Mouse (Mus musculus) urinary bladder, postnatal 36 days (tissue): ENCODE results near the gene Snx21.

Experiments
- DNase-seq, 2 experiments: peaks; one replicate each; pipeline ENCODE4 v3.0.0; 2022; ENCODE audit warnings: low spot score in 2 of 2, mixed read lengths in 1 of 2

Gene Snx21

GRCm38 (mm10) chr2:164828437-164828836 is 42.8 kb downstream of the Snx21 start, which contains the start of gene Spata25:
TSS of gene Spata25 (minus strand) at chr2:164828537.
- no peak for DNase-seq

DNA sequence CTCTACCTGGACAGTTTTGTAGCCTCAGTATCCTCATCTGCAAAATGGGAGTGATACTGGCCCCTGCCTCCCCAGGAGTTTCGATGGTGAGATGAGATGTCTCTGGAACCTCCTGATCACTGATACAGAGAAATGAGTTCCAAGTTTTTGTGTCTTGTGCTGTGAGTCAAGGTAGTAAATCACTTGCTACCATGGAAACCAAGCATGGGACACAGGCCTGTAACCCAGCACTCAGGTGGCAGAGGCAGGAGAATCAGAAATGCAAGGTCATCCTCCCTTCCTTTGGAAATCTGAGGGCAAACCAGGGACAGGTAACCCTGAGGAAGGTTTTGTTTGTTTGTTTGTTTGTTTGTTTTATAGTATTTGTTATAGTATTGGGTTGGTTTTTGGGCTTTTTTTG is 43.5 kb downstream of the Snx21 start:
- no peak for DNase-seq

GRCm38 (mm10) chr2:164831029-164831428 is 45.4 kb downstream of the Snx21 start:
- DNase-seq = no peak

DNA sequence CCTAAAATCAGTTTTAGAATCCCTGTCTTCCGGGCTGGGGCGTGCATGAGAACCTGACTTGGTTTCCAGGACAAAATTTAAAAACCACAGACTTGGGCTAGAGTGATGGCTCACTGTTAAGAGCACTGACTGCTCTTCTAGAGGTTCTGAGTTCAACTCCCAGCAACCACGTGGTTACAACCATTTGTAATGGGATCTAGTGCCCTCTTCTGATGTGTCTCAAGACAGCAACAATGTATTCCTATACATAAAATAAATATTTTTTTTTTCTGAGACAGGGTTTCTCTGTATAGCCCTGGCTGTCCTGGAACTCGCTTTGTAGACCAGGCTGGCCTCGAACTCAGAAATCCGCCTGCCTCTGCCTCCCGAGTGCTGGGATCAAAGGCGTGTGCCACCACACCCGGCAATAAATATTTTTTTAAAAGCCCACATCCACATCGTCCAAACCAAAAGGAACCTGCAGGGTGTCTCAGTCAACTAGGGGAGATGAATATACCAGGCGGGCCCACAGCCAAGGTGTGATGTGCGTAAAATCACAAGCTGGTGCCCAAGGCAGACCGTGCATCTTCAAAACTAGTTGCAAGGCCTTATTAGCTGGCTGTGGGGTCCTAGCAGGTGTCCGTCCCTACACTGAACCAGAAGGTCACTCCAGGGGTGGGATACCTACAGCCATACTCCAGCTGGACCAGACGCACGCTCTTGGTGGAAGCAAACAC is 46.6 kb downstream of the Snx21 start:
- no peak for DNase-seq

- DNase-seq = peak; percentile 65 to 78
Observed at GRCm38 (mm10) chr2:164832748-164833301, 47.2 kb downstream of the Snx21 start, which contains the start of gene Ctsa. TSS of gene Ctsa (plus strand) at chr2:164832873.

DNA sequence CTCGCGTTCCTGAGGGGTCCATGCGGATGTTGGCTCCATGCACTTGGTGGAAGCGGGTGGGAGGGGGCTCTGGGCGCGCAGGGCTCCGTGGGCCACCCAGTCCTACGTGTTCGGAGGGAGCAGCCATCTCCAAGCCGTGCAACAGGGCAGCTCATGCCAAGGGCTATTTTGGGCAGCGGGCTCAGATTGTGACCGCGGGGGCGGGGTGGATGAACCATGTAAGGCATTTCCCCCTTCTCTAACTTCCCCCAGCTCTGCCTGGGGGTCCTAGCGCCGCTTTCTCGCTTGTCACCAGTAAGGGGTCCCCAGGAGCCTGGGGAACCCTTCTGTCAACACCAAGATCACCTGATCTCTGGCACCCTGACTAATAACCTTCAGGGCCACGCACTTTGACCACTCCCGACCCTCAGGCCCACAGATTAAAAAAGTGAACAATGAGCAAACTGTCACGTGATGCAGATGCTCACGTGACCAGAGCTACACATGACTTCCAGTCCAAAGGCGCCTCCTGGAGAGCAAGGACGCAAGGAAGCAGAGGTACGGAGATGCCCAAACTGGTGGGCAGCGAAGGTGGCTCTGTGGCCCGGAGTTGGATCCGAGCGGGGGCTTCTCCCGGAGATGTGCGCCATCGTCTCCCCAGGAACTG is 47.8 kb downstream of the Snx21 start, which contains the start of gene Neurl2:
Gene Neurl2 (minus strand): TSS at position 143 of the 646 bp plus-strand sequence.
- peak; percentile 89 to 90 for DNase-seq

DNA sequence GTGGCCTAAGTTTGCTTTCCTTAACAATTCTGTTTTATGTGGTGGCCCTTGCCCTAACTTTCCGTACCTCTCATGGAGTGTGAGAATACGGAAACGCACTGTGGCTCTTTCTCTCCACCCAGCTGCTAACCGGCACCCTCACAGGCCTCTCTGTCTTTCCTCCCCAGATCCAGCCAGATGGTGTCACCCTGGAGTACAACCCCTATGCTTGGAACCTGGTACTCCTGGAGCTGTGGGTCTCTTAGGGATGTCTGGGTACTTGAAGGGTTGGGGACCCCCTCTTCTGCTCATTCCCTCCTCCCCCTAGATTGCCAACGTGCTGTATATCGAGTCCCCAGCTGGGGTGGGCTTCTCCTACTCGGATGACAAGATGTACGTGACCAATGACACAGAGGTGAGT is 48.9 kb downstream of the Snx21 start:
- peak in 1 of 2 experiments; percentile 11 for DNase-seq

GRCm38 (mm10) chr2:164835164-164835563 is 49.5 kb downstream of the Snx21 start:
- no peak for DNase-seq
